Mouse (Mus musculus): ENCODE results near the gene Tbxas1.

The Tbxas1 gene

DNA sequence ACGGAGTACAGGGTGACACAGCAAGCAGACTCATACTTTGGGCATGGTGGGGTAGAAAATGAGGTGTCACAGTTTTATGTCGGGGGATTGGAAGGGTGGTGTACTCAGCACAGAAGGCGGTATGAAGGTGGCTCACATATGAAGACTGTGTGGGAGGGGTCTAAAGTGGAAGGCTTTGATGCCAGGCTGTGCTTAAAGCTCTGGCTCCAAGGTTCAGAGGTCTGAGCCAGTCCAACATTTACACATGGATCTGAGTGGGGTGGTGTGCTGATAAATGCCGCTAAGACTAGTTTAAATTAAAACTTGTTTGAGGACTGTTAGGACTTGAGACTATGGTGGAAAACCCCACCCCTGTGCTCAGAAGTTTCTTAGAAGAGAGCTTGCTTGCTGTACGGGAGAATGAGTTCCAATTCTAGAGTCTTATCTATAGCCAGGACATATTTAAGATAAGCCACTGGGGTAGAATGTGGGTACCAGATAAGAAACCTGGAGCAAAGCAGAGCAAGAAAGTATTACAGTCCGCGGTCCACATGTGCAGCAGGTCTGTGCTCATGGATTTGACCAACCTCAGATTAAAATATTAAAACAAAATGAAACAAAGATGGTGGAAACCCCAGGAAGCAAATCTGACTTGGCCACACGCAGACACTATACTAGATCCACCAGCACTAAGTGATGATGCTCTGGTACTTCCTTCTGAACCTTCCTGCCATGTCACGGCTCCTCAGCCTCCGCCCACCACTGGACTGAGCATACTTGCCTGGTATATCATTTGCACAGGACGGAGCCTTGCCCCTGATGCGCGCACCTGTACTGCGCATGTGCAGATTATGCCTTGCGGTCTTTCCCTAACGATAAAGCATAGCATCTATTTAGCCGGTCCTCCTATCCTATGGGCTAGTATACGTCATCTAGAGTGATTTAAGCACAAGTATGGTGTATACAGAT, 48.9 kb downstream of the Tbxas1 start:
- no peak for DNase-seq (ENCODE audit: low spot score)

DNA sequence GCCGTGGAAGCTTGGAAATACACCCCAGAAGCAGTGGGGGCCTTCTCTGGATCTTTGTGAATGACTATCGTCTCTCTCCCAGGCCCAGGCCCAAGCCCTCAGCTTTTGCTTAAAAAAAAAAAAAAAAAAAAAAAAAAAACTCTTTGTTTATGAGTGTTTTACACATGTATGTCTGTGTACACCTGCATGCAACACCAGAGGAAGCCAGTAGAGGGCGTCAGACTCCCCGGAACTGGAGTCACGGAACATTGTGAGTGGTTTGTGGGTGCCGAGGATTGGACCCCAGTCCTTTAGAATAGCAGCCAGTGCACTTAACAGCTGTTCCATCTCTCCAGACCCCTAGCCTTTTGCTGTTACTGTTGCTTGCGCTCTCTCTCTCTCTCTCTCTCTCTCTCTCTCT, 50.5 kb downstream of the Tbxas1 start:
- no peak for DNase-seq (ENCODE audit: low spot score)

DNA sequence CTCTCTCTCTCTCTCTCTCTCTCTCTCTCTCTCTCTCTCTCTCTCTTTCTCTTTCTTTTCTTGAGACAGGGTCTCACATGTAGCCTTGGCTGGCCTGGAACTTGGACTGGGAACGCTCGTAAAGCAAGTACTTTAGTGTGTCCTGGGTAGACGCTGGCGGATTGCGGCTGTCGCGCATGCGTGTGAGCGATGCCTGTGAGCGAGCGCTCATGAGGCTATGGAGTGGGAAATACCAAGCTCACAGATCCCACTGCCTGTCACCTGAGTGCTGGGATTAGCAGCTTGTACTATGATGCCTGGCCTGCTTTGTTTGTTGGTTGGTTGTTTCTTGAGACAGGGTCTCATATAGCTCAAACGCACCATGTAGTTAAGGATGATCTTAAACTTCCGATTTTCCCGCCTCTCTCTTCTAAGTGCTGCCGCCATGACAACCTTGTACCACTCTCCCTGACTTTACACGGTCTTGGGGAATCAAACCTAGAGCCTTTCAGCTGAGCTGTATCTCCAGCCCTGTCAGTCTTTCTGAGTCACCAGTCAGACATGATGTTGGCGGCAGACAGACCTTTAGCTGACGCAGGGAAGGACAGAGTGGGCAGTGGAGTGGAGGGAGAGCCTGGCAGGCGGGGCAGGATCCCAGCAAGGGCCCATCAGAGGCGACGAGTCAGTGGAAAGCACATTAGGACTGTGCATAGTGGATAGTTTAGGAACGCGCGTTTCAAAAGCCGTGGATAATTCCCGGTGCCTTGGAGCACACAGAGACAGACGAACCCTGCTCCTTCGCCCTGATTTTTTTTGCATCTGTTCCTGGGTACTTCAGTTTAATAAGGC, 51.1 kb downstream of the Tbxas1 start:
- DNase-seq (ENCODE audit: low spot score), result no peak

DNA sequence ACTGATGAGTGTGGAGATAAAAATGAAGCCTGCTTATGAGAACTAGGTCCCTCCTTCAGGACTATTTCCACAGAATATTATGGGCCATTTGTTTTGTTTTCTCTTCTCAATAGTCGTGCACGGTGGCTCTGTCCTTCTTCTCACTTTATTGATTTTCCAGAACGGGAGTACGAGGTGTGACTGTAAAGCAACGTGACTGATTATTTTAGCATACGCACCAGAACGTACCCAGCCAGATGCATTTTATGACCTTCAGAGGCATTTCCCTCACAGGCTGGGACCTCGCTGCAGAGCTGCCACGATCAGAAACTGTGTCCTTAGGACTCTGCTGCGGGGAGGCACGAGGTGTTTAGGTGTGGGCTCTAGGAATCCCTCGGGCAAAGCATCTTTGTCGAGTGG, 51.8 kb downstream of the Tbxas1 start:
- no peak for DNase-seq (ENCODE audit: low spot score)

DNA sequence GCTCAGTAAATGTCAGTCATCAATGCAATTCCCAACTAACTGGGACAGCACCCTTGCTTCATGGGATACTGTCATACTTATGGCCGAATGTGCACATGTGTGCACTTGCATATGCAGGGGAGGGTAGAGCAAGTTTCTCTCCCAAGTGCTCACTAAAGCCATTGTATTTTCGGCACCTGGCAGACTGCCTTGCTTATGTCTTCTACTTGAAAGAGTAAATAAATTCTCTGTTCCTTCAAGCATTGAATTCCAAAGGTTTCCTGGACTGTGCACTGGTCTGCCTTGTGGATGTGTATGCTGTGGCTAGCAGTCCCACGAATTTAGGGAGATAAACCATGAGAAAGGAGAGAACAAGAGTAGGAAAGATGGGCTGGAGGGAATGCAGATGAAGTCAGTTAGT, 53.3 kb downstream of the Tbxas1 start:
- DNase-seq (ENCODE audit: low spot score), result no peak

DNA sequence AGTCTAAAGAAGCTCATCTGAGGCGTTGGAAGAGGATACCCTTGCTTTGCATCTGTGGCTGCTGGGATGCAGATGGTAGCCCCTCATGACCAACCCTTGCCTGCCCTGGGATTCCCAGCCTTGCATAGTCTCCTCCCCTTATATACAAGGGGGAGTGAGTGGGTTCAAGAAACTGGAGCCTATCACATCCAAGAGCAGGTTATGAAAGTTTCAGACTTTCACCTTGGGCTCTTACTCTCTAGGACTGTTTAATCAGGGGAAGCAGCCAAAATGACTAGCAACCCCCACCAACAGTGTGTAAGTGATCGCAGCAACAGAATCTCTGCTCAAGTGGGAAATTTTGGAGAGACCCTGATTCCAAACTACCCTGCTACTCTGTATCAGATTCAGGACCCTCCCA, 60.8 kb downstream of the Tbxas1 start:
- DNase-seq (ENCODE audit: low spot score), result no peak

DNA sequence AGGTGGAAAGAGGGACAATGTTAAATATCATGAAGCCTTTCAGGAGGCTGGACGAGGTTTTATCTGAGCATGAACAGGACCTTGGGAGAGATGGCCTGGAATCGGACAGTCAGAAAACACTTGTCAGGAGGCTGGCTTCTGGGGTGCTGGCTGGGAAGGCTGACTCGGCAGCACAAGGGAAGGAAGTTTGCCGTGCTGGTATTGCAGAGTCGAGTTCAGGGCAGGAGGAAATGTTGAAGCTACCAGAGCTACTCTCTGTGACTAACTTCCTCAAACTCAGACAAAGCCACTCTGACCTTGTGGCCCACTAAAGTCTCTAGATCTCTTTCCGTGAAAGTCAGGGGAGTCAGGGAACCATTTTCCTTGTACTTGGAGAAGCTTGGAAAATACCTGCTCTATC, 63.2 kb downstream of the Tbxas1 start:
- no peak for DNase-seq (ENCODE audit: low spot score)

DNA sequence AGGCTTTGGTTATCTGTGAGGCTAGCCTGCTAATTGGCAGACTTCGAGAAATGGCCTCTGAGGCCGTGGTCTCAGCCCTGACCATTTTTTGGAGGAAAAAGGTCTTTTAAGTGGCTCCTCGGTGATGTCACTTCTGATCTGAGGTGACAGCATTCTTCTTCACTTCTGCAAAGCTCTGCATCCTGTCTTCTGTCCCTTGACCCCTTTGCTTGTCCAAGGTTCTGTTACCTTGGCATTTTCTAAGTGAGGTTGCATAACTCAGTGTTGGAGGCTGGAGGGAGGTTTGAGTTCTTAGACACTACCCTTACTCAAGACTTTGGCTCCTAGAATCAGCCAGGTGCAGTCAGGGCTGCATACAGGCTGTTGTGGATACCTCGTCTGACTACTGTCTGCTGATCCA, 63.9 kb downstream of the Tbxas1 start:
- no peak for DNase-seq (ENCODE audit: low spot score)

DNA sequence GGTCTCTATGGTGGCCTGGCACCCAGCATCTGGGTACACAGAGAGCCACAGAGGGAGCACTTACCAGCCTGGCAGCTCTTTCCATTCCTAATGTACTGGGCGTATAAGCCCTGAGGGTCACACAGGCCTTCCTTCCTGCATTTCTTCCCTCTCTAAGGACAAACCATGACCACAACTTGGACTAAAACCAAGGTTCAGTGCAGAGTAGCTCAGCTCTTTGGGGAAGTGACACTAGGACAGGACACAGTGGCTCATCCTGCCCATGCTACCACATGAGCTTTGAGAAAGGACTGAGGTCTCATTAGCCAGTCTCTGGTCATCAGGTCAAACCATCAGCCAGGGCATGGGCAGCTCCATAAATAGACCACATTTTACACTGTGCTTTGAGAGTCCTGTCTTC, 65.8 kb downstream of the Tbxas1 start:
- no peak for DNase-seq (ENCODE audit: low spot score)

DNA sequence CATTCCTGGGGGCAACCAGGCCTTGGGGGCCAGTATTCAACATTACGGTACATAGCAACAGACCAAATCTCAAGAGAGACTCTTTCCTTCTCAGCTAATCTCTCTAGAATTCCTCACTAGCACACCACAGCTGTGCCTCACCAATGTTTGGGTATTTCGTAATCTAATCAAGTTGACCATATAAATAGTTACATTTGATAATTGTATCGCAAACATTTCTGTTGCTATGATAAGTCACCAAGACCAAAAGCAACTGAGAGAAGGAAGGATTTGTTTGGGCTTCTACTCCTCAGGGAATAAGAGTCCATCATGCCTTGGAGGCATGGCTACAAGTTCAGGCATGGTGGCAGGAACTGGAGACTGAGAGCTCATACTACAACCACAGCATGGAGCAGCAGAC, 67.6 kb downstream of the Tbxas1 start:
- DNase-seq (ENCODE audit: low spot score), result no peak

DNA sequence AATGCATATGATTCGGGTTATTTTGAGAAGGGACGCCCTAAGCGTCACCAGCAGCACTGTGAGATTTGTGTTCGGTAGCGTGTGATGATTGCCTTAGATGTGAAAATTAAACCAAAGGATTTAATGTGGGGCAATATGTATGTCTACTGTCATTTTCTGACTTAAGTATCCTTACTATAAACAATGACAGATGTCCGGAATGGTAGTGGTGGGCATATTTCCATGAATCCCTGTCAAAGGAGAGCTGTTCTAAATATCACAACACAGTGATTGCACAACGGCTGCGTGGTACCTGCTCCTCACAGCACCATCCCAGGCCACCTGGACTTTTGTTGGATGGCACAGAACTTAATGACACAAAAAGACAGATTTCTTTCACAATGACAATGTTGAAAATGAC, 69.2 kb downstream of the Tbxas1 start:
- no peak for DNase-seq (ENCODE audit: low spot score)

DNA sequence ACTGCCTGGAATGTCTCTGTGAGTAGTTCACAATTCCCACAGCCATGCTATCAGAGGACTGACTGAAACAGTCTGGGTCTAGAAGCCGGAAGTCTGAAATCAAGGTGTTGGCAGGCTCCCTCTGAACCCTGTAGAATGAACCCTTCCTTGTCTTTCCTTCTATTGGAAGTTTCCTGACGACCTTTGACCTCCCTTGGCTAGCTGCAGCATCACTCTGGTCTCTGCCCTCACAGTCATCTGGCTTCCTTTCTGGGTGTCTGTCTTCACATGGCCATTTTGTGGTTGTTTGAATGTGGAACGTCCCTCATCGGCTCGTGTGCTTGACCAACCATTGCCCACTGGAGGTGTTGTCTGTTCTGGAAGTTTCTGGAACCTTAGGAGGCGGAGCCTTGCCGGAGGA, 69.6 kb downstream of the Tbxas1 start:
- DNase-seq (ENCODE audit: low spot score), result no peak

DNA sequence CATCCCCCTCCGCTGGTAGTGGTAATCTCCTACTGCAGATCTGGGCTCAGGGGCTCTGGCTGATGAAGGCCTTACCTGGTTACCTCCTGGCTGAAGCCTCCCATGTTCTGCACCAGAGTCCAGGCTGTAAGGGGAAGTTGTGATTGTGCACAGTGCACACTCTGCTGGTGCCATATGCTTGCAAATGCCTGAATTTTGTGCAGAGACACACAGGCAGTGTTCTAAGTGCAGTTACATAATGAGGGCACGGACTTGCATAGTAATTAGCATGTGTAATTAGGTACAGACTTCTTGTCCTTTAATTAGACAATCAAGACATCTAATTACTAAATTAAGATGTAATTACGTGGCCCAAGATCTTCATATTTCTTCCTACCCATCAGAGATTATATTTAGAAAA, 70.5 kb downstream of the Tbxas1 start:
- no peak for DNase-seq (ENCODE audit: low spot score)

DNA sequence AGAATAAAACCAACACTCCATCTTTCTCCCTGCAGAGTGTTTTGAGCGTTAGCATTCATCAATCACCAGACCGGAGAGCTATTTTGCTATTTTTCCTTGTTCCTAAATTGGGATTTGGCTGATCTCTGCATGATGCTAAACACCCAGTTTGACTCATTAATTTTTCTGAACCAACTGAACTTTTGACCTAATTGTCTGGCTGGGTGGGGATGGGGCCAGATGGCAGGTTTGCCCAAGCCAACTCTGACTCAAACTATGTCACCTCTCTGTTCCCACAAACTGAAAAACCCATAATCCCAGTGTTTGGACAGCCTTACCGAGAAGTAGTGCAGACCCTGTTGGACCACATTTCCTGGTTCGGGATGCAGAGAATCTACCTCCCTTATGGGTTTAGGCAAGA, 72.1 kb downstream of the Tbxas1 start:
- no peak for DNase-seq (ENCODE audit: low spot score)

DNA sequence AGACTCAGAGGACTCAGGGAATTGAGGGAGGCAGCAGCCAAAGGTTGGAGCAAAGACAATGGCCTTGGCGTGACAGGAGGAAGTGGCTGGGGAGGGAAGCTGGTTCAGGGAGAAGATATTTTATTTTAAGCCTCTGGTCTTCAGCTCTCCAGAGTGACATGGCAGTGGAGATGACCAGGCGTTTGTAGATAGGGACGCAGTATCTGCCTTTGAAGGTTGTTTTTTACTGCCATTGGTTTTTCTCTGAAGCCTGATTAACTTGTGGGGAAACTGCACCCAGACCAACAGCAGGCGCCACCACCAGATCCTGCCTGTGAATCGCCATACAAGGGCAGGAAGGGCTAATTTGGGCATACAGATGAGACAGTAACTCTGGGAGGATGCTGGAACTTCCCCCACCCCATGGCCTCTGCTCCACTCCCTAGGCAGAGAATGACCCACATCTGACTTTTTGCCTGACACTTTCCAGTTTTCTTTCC, 74.5 kb downstream of the Tbxas1 start:
- DNase-seq (ENCODE audit: low spot score), result no peak

DNA sequence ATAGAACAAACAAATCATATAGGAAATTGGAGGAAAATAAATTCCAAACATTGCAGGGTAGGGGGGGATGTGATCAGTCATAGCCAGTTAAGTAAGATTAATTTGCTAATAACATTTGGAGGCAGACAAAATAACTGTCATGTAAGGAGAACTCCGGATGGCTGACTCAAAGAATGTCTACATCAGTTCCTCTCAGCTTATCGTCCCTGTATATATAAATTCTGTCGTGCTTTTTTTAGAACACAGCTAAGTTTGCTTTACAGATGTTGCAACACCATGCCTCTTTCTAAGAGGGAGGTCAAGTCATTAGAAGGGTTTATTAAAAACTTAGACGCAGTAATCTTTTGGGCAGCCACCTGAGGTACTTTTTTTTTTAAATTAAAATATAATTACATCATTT, 75.1 kb downstream of the Tbxas1 start:
- DNase-seq (ENCODE audit: low spot score), result no peak

DNA sequence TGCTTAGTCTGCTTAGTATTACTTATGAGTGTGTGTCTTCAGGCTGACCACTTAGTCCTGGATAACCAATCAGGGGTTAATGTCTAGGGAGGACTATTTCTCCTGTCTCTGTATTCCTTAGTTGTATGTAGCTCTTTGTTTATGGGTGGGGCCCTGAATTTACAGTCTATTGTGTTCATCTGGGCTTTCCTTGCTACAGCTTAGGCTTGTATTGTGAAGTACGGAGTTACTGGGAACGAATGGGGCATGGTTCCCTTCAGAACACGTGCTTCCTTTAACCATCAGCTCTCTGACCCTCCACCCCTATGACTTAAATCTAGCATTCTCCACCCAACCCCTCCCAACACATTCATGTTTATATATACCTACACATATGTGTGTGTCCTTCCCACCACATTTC, 75.6 kb downstream of the Tbxas1 start:
- no peak for DNase-seq (ENCODE audit: low spot score)

DNA sequence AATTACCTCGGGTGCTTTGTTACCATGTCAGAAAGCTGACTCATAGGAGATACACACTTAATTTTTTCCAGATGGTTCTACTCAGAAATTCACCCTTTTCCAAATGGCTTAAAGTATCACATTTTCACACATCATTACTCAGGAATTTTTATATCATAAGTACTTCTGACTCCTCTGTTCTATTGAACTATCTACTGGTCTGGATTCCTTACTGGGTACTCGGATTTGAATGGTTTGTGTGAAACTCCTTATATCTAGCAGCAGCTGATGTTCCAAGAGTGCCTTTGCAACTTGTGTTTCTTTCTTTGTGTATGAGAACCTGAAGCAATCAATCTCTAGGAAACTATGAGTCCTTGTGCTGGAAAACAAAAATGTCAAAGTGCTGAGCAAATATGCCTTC, 81.4 kb downstream of the Tbxas1 start:
- DNase-seq (ENCODE audit: low spot score), result no peak

DNA sequence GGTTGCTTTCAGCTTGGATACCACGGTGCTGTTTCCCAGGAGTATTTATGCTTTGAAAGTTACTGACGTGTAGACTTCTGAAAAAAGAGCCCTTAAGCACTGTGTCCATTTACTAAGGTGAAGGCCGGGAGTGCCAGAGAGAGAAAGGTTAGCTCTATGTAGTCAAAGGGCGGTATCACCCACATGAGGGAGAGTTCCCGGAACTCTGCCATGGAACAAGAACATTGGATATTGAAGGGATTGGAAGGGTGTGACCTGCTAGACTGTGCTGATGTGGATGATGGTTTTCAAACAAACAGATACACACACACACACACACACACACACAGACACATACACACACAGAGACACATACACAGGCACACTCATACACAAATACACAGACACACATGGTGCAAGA, 82.0 kb downstream of the Tbxas1 start:
- DNase-seq (ENCODE audit: low spot score), result no peak

DNA sequence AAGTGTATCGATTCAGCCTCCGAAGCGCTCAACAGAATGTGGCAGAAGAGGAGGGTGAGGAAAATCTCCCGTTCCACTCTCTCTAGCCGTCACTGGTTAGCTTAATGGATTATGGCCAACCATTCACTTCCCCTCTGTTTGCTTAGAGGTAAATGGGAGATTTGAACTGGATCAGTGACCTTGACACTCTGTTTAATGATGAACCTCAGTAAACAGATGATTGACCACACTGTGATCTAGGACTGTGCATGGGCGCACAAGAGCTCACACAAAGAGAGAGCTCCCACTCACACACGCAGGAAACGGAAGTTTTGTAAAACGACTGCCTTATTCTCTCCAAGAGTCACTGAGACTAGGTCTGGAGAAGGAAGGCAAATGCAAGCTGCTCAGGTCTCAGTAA, 84.3 kb downstream of the Tbxas1 start:
- no peak for DNase-seq (ENCODE audit: low spot score)

DNA sequence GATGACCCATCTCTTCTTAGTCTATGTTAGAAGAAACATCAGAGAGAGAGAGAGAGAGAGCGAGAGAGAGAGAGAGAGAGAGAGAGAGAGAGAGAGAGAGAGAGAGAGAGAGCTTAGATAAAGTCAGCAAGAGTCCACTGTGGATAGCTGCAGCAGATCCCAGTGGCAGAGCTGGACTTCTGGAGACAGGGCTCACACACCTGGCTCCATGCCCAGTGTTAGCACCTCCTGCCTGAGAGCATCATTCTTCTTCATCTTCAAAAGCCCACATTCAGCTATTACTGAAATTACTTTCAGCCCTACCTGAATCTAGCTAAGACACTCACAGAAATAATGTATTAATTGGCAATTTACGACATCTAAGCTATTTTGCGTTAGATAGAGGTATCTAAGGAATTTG, 85.2 kb downstream of the Tbxas1 start:
- no peak for DNase-seq (ENCODE audit: low spot score)

DNA sequence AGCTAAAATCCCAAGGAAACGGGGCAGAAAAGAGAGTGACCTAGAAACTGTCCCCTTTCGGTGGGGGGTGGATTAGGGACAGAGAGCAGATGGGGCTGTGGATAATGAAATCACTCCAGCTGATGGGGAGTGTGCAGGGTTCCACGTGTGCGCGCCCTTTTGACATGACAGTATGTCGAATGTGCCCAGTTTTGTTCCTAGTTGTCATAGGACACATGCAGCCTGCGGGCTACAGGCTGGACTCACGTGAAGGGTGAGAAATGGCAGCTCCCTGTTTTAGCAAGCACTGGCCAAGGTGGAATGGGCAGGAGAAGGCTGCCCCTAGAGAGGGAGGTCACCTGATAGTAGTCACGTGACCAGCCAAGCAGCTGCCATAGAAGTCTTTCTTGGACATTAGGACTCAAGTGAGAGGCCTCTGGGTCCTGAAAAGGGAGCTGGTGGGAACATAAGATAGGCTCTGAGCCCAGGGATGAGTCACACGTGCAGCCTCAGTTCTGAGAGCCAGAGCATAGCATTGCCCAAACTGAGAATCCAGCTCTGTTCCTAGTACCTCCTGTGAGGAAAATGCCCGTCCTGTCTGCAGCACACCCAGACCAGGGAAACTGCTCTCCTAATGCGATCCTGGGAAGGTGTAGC, 85.7 kb downstream of the Tbxas1 start:
- DNase-seq (ENCODE audit: low spot score), result no peak

Measured in urinary bladder, postnatal 10 days (tissue).